Mouse (Mus musculus): ENCODE data around the gene Mbnl2.

- TF ChIP-seq CTCF (IDR thresholded peaks at IDR 0.05; ENCODE audit: low read depth, low read length) (no peak), POLR2A (IDR thresholded peaks at IDR 0.05; ENCODE audit: insufficient read depth, low read length) (no peak)
These were observed 38.0 kb downstream of the Mbnl2 start for GRCm38 (mm10) chr14:120313466-120313865.

Measured in ES-Bruce4 (cell line).